Mouse (Mus musculus) cerebellum, postnatal 25 days (tissue): ENCODE data around the gene Macf1.

Source experiments
- DNase-seq, 2 experiments: peaks; one replicate each; pipeline ENCODE4 v3.0.0; 2021; ENCODE audit warnings: mixed read lengths in 2 of 2

Macf1 gene

DNA sequence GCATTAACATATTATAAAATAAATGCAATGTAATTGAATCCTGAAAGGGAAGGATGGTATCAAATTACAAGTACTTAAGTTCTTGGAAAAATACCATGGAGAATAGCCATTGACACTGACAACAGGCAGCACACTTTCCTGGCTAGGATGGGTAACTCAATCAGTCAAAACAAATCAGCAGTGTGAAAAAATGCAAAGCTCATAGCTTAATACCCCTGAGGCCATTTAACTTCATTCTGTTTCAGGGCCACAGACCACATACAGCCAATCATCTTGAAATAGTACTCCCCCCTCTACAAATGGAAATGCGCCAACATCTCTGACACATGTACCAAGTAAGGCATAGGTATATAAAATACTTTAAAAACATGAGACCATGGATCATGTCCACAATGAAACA lies 281.9 kb downstream of the Macf1 start:
- DNase-seq = no peak

DNA sequence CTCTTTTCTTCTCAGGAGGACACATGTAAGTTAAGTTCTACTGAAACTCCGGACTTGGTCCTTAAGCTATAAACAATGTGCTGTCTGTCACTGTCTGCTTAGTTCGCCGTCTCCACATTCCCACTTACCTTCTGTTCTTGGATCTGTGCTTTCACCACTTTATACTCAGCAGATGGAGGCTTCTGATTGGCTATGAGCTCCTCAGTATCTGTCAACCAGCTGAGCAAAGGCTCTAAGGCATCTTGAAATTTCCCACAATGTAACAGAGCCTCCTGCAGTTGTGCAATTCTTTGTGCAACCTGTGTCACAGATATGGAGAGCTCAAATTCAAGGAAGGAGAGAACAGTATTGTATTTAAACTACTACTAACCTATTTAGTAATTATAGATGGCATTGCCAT lies 282.9 kb downstream of the Macf1 start:
- DNase-seq = no peak

- DNase-seq = no peak
Observed at GRCm38 (mm10) chr4:123397643-123398434, 286.3 kb downstream of the Macf1 start.

DNA sequence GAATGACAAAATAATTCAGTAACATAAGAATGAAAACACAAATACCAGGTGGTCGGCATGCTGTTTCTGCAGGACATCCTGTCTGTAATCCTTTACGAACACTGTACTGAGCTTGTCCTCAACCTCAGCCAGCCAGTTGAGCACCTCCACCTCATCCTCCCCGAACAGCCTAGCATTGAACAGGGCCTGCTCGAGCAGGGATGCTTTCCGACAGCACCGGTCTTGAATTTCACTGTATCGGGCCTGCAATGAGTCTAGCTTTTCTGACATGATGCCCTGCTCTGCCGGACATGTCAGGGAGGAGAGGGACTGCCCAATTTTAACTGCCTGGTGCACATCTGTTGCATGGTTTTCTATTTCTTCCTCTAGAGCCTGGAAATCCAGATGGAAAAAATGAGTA lies 287.1 kb downstream of the Macf1 start:
- no peak for DNase-seq

DNA sequence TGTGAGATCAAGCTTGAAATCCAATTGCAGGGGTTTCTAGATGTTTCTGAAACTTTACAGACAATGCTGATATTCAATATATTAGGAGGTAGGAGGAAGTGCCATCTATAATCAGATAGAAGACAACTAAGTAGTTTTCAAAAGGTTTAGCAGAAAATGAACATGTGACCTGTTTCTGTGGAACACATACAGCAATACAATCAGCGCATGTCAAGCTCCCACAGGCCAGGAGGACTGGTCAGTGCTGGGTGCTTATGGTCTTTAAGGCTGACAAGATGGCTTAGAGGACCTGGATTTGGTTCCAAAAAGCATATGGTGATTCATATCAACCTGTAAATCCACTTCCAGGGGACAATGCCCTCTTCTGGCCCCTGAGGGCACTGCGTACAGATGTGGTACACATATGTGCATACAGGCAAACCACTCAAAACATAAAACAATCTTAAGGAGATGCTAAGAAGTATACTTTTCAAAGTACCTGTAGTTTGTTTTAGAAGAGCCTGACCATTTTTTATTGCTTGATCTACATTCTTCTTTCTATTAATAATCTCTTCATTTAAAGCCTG lies 288.6 kb downstream of the Macf1 start:
- DNase-seq = no peak

GRCm38 (mm10) chr4:123394878-123395277 lies 289.3 kb downstream of the Macf1 start:
- no peak for DNase-seq

- no peak for DNase-seq
Observed at GRCm38 (mm10) chr4:123394269-123394668, 289.9 kb downstream of the Macf1 start.

DNA sequence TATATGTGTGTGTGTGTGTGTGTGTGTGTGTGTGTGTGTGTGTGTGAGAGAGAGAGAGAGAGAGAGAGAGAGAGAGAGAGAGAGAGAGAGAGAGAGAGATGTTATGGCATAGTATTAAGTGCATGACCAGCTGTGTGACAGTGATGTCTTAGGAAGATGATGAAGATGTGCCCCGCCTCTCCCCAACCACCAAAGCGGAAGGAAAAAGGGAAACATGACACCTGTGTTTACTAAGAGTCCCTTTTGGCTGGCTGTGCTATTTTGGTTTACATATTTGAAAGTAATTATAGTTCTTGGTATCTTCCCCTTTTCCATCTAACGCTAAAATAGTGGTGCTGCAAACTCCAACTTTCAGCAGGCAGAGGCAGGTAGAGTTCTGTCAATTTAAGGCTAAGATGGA lies 291.2 kb downstream of the Macf1 start:
- no peak for DNase-seq

DNA sequence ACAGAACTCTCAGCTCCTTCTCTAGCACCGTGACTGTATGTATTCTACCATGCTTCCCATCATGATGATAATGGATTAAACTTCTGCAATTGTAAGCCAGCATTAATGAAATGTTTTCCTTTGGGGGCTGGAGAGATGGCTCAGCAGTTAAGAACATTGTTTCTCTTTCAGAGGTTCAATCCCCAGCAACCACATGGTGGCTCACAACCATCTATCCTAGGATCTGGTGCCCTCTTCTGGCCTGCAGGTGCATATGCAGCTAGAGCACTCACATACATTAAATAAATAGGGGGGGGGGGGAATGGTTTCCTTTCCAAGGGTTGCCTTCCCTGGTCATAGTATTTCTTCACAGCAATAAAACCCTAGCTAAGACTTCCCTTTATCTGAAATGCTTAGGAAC lies 292.0 kb downstream of the Macf1 start:
- DNase-seq = no peak

- DNase-seq = no peak
Observed at GRCm38 (mm10) chr4:123385028-123385427, 299.1 kb downstream of the Macf1 start.

DNA sequence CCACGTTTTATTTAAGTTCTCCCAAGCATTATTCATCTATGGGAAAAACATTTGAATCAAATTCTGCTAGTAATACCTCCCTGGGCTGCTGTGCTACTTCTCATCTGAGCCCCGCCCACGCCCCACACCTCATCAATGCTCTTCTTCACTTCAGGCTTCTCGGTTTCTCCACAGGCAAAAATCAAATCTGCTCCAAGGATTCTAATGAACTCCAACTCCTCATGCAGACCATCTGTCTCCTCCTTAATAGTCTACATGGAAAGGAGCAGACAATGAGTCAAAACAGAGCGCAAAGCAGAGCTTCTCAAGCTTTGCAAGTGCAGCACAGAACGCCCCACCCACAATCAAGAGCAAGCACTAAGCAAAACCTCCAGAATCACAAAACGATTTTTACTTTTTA lies 301.0 kb downstream of the Macf1 start:
- no peak for DNase-seq

DNA sequence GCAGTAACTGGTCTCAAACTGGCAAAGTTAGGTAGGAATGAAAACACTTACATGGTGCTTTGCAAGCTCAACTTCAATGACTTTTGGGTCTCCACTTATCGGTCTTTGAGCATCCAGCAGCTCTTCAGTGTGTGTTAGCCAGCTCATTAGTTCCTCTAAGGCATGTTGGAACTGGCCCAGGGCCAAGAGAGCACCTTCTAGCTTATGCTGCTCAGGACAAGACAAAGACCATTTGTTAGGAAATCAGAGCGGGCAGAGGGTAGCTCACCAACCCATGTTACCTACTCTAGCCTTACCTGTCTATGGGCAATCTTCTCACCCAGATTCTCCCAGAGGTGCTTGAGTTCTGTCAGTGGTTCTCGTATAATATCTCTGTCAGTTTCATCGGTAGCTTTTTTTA lies 302.1 kb downstream of the Macf1 start:
- peak in 1 of 2 experiments; percentile 58 for DNase-seq

GRCm38 (mm10) chr4:123381598-123381997 lies 302.6 kb downstream of the Macf1 start:
- DNase-seq = peak in 1 of 2 experiments; percentile 15

DNA sequence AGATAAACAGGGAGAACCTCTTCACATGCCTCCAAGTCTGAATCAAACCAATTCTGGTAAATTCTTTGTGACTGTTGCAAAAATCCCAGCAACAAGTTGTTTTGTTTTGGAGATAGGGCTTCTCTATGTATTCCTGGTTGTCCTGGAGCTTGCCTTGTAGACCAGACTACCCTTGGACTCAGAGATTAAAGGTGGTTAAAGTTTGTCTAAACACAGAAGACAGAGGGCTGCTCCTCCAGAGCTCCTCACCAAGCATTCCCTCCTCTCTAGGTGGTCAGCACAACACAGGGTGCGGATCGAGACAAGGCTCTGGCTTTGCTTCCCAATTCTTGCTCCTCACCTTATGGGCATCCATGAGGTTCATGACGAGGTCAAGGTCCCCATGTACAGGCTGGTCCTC lies 308.1 kb downstream of the Macf1 start:
- DNase-seq = no peak

DNA sequence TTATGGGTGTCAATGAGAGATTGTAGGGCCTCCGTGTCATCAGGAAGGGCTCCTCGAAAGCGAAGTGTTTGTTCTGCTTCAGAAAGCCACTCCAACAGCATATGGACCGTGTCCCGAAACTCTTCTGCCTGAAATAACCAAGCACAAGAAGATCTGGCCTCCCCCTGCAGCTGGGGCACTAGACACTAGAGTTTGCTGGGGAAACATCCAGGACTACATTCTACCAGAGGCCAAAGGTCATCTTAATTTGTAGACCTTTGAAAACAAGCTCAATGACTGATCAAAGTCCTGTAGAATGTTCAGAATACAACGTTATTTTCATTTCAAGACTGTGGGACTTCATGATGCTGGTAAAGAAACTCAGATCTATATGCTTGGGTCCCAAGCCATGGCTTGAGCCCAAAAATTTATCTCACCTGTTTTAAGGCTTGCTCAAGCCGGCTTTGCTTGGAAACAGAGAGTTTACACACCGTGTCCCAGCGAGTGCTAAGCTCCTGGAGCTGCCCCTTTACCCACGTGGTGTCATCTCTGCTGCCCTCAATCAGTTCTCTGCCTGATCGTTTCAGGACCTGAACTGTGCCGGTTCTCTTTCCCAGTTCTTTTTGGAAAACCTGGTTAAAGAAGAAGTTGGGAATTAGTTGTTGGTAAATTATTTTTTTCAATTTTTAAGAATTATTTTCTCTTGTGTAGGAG lies 309.7 kb downstream of the Macf1 start:
- DNase-seq = no peak

DNA sequence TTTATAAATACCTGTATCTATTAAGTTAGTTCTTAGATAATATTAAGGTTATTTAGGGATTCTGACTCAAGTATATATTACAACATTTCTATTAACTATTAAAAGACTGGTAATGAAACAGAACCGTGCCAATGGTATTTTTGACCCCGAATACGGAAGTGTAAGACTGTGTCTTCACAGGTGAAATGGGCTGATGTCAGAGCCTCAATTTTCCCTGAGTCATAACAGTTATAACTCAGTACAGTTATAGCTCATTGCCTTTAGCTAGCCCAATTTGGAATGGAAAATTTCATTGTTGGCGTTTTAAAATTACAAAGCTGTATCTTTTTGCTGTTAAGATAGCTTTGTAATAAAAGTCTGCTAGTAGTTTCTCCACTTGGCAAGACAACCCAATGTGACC lies 320.6 kb downstream of the Macf1 start:
- DNase-seq = no peak

- DNase-seq = no peak
Observed at GRCm38 (mm10) chr4:123360771-123361170, 323.4 kb downstream of the Macf1 start.

DNA sequence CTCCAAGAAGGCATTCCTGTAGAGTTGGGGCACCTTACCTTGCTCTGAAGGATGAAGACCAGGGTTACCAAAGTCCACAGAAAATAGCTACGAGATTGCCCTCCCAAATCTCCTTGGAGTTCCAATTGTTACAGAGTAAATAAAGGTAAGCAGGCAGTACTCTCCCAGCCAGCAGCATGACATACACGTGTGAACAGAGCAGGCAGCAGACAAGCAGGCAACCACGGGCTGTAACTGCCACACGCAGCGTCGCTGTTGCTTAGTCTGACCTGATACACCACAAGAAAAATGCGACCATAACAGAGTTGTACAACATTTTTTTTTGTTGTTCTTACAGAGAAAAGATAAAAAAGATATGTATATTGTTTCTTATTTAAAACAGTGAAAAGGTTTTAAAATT lies 325.5 kb downstream of the Macf1 start:
- DNase-seq = no peak

- DNase-seq = no peak
Observed at GRCm38 (mm10) chr4:123355941-123356340, 328.2 kb downstream of the Macf1 start.

GRCm38 (mm10) chr4:123353271-123353877 lies 330.8 kb downstream of the Macf1 start:
- no peak for DNase-seq

DNA sequence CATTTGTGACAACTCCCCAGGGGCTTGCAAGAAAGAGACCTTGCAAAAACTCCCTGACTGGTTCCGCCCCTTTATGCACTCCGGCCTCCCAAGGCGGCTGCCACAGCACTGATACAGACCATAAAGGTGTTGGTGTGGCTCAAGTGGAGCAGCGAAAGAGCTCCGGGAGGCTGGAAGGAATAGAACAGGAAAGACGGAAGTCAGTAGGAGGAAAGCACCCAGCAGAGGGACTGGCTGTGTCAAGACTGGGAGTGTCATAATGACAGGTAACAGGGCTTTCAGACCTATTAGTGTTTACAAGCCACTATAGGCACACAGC lies 340.7 kb downstream of the Macf1 start:
- no peak for DNase-seq

DNA sequence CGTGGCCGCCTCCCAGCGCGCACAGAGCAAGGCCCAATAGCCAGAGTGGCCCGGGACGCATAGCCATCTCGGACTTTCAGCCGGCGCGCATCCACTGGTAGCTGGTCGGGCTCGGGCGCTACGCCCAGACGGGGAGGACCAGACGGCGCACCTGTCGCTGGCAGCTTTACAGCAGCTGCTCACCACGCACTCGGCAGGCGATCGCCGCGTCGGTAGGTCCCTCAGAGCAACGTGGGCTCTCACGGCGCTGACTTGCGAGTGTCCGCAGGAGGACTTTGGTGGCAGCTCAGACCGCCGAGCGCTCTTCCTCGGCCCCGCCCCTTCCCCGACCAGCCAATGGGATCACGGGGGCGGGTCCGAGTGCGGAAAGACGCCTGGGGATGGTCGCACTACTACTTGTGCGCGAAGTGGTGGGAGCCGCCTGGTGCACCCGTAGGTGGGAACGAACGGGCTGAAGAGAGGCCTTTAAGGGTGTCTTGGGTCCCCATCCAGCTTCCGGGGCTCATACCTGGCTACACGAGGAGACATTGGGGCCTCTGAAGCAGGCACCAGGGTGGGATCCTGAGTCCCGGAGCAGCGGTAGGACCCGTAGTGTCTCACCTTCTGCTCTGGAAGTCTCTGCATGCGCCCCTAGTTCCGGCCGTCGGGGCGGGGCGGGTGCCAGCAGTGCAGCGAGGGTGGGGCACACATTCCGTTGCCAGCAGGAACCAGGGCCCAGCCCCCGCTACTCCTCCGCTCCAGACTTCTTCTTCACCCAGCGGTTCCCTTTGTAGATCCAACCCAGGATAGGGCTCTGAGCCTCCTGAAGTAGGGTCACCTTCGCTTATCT lies 341.3 kb downstream of the Macf1 start, which contains the start of gene Bmp8a:
TSS of gene Bmp8a (minus strand) at position 611 of the 829 bp plus-strand sequence.
- peak; percentile 23 to 60 for DNase-seq
